Mouse (Mus musculus) cerebellum, postnatal 14 days (tissue): Measurements from ENCODE around the gene Cdc25b.
A peak's percentile ranks its signal among the peaks of the same experiment; 100 is the strongest.
"Not testable (repeated sequence)": the region's sequence is repeated elsewhere in the genome, so short reads cannot be mapped to it uniquely, and the experiment has no call there.

Experiments used
- DNase-seq, 2 experiments: peaks; one replicate each; pipeline ENCODE4 v3.0.0; 2021; ENCODE audit warnings: mixed read lengths in 2 of 2

Cdc25b gene

DNA sequence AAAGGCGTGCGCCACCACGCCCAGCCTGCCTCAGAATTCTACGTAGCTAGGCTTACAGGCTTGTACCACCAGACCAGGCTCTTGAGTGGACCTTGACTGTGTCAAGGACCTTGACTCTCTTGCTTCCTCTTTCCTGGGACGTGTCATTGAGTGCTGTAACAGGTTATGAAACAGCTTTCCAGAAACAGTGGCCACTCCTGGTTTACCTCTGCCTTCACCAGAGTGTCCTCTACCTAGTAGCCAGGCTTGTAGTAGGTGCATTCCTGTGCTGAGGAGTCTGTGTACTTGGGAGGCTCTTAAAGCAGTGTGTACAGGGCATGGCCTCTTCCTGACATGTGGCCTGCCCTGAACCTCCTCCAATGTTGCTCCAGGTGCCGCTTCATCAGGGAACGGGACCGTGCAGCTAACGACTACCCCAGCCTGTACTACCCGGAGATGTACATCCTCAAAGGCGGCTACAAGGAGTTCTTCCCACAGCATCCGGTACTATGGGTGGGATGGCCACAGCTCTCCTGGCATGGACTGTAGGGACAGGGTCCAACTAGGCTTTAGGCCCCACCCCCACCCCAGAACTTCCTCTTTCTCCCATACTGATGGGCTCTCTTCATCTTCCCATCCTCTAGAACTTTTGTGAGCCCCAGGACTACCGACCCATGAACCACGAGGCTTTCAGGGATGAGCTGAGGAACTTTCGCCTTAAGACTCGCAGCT is 10.0 kb downstream of the Cdc25b start:
- no peak for DNase-seq

DNA sequence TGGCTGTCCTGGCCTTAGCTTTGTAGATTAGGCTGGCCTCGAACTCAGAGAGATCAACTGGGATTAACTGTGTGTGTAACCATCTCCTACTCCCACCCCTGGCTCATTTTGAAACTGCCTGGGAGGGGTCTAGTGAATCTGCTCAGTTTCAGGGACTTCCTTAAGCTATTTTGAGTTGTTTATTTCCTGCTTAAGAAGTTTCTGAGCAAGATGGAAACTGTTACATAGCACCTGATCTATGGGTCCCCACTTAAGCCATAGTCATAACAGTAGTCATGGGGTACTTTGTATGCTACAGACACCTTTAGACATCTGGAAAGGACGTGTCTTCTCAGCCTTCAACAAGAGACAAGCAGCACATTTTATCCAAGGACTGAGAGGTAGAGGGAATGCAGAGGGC is 14.0 kb downstream of the Cdc25b start:
- DNase-seq = no peak

GRCm38 (mm10) chr2:131201262-131201661 is 14.5 kb downstream of the Cdc25b start:
- DNase-seq = peak in 1 of 2 experiments; percentile 47

DNA sequence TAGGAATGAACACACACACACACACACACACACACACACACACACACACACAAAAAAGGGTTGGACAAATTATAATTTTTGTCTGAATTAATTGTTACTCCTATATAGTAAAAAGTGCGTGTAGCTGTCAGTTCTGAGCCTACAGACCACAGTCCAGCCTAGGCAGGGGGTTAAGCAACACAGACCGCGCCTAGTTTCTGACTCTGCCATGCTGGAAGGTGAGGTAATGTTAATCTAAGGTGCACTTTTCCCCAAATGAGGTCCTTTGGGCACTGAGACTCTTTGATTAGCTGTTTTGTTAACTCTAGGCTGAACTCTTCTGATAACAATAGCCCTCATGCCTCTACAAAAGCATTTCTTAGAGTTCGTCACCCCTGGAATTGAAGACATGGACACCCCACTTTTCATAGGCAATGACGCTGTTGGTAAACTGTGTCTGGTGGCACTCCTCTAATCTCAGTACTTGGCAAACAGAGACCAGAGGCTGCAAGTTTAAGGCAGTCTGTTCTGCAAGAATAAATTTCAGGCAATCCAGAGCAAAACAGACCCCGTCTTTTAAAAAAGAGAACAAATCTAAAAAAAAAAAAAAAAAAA is 17.2 kb downstream of the Cdc25b start:
- no peak for DNase-seq

DNA sequence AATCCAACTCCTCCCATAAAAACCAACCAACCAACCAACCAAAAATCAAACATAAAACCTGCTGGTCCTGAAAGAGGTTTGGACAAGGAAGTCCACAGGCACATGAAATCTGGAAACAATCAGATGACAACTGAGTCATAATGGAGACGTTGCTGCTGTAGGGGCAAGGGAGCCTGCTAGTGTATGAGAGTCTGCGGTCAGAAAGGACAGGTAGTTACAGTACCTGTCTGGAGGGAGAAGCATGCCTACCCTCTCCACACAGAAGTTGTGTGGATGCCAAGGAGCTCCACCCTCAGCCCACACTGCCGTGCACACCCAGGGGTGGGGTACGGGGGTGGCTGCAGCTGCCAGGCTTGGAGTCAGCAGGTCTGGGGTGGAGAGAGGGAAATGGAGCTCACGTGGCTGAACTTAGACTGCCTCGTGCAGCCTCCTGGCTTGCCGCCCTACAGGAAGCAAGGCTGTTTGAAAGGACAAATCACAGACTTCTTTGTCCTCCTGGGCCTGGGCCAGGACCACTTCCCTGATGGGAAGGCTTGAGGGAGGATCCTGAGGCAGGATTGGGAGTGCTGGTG is 17.7 kb downstream of the Cdc25b start:
- DNase-seq = peak; percentile 48 to 83

DNA sequence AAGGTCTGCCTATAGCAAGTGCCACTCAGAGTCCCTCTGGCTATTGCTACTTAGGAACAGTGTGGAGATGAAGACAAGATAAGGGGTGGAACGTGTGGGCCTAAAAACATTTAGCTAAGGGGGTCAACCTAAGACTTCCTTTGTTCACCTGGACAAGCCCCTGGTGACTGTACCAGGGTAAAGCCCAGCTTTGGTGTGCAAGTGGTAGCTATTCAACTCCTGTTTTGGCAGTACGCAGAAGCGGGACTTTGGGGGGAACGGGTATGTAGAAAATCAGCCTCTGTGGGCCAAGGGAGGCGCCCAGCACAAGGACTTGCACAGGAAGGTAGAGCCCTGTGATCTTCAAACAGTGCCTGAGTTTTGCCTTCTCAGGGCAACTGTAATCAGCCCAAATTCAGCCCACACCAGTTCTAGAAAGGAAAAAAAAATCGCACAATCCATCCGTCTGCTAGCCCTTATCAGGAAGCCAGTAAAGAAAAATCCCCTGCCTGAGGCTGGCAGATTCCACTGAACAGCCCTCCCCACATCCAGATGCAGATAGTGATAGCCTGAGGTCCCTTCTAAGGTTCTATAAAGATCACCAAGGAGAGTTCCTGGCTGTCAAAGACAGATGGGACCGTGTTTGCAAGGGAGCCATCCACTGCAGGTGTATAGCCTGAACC is 18.9 kb downstream of the Cdc25b start:
- DNase-seq = no peak

DNA sequence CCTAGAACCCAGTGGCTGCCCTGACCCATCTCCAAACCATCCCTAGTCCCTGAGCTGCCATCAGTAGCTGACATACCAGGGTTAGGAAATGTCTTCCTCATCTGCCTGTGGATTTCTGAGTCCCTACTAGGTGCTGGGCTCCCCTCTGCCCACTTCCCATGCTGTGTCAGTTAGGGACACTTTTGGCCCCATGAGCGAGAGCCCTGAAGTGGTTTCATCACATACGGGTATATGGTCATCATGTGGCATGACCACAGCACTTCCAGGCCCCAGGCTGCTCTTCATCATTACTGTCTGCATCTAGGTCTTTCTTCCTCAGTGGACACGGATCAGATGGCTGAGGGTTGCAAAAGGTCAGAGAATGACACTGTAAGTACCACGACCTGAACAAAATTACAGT is 20.0 kb downstream of the Cdc25b start, which contains the start of gene Ap5s1:
Gene Ap5s1 (plus strand): TSS at position 301 of the 400 bp plus-strand sequence.
- DNase-seq = no peak

- DNase-seq = no peak
These were observed 21.6 kb downstream of the Cdc25b start for GRCm38 (mm10) chr2:131208356-131208755.

DNA sequence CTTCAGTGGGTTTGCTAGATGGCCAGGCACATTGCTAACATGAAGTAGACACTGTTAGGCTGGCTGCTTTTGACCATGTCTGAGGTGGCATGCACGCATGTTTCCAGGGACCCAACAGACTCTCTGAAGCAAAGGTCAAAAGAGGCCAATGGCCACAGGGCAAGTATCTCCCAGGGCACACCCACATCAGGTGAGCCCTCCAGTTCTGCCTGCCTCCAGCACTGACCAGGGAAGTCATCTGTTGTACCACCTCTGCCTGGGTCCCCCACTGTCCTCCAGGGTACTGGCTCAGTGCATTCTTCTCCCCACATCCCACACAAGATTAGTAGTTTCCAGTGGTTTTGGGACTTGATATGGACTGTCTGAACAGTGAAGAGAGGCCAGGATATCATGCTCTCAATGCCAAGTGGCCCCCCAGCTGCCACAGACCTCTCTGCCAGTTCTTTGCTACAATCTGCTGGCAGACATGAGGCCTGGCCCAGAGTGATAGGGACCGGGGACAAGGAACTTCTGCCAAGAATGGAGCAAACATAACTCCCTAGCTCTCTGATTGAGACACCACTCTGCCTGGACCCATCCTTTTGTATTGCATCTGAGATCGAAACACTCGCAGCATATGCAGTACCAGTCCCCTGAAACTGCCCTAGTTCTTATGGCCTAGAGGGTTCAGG is 22.5 kb downstream of the Cdc25b start:
- DNase-seq = peak in 1 of 2 experiments; percentile 34

DNA sequence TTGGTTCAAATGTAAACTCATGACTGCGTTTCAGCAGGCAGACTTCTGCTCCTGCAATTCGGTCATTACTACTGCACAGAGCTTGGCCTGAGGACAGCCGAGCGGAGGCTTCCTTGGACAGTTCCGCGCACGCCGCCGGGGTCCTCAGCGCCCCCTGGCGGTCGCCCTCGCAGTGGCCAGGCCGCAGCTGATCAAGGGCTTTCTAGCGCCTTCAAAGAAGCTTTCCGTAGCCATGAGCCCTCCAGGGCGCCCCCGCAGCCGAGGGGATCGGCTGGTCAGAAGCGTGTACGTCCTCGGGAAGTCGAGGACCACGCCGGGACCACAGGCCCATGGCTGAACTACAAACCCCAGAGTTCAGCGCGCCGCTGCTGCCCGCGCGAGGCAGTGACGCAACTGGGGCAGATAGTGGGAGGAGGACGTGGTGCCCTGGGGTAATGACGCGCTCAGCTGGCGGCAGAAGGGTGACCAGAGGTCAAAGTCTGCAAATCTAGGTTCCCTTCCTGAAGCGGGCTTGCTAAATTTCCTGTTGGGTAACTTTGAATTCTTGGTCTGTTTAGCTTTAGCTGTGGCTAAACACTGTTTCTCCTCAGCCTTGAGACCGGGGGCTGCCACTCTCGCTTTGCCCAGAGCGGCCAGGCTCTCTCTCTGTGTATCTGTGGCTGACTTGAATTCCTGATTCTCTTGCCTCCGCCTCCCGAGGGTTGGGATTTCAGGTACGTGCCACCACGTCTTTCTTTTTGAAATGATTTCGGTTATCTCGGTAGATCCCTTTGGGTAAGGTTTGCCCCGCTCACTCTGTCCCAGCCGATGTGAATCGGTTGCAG is 23.4 kb downstream of the Cdc25b start:
- DNase-seq = peak; percentile 95 to 98

- DNase-seq = peak; percentile 49 to 53
These were observed 24.4 kb downstream of the Cdc25b start for GRCm38 (mm10) chr2:131211026-131211615.

DNA sequence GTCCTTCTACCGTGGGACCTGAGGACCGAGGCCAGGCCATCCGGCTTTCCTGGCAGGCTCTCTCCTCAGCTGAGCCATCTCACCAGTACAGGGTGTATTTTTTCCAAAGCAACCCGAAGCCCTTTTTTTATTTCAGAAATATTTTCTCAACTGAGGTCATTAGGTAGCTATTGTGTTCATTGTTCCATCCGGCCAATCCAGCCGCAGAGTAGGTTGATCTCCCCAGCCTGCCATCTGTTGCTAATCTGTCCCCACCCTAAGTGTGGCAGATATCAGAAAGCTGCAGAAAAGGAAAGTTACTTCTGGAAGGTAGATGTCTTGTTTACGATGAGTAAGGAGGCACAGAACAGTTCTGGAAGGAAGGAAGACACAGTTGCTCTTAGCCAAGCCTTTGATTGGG is 27.0 kb downstream of the Cdc25b start:
- DNase-seq = no peak

DNA sequence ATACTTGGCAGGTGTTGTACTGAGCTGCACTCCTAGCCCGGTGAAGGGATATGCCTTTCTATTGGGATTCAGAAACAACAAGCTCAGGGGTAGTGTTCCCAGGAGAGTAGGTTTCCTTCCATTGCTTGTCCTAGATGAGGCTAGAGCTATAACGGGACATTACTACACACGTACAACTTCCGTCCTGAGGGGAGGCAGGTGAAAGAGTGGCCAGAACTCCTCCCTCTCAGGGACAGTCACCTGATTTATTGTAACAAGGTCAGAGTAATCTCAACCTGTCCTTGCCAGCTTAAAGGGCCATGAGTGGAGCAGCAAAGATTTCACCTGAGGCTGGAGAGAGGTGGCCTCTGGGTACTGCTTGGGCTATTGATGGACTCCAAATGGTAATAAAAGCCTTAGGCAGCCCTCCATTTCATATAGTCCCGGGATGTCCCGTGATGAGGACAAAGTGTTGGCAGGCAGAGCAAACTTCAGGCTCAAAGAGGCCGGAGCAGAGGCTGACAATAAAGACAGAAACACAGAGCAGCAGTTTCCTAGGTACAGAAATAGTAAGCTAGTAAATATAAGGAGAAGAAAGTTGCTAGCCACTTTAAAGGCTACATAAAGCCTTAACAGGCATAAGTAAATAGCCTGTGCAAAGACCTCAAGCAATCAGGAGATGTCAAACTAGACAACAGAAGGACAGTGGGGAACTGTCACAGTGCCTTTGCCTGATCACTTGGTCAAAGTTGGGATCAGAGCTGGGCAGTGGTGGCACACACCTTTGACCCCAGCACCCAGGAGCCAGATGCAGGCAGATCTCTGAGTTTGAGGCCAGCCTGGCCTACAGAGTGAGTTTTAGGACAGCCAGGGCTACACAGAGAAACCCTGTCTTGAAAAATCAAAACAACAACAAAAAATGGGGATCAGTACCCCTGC is 29.5 kb downstream of the Cdc25b start:
- DNase-seq = no peak

DNA sequence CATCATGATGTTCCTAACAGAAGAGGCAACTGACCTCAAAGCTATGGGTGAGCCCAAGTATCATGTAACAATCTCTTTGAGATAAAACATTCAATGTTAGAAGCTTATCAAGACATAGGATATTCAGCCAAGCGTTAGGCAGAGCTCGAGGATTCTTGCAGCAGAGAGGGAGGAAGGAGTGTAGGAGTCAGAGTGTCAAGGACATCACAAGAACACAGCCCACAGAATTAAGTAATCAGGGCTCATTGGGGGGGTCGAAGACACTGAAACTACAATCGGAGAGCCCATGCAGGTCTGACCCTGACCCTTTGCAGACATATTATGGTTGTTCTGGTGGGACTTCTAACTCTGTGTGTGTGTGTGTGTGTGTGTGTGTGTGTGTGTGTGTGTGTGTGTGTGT is 33.3 kb downstream of the Cdc25b start:
- no peak for DNase-seq

DNA sequence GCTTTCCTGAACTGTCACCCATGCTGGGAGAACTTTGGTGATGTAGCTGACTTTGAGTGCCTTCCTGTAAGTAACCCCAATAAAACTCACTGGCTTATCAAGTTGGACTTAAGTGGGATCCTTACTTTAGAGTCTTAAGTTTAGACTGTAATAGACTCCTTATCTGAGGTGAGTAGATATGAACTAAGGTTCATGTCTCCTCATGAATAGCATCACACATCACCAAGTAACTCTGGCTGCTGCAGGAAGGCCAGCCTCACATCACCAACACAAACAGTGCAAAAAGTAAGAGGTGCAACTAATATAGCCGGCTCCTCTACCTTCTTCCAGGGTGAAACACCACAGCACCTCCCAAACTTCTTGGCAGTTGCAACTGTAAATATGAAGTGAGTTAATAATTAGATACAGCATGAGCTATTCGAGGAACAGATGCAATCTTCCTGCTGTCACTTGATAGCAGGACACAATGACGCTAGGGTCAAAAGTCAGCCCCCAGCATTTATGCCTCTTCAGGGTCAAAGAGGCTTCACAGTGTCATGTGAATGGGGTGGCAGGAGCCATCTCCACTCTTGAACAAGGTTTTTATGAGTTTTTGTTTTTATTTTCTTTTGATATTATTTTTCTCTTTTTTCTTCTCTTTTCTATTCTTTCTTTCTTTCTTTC is 35.2 kb downstream of the Cdc25b start:
- DNase-seq = no peak

DNA sequence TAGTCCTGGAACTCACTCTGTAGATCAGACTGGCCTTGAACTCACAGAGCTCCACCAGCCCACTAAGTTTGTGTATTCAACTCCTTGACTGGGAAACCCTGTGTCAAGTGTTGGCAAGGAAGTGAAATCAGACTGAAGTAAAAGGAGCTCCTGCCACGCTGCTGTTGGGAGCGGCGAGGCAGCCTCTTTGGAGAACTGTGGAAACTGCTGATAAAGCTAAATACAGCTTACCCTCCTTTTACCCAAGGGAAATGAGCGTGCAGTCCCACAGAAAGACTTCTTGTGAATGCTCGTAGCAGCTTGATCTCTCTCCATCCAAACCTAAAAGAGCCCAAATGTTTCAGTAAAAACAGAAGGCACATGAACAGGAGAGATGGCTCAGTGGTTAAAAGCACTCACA is 35.8 kb downstream of the Cdc25b start:
- DNase-seq = no peak

- DNase-seq = no peak
These were observed 36.8 kb downstream of the Cdc25b start for GRCm38 (mm10) chr2:131223569-131223968.

- DNase-seq = no peak
These were observed 38.4 kb downstream of the Cdc25b start for GRCm38 (mm10) chr2:131225178-131225577.

DNA sequence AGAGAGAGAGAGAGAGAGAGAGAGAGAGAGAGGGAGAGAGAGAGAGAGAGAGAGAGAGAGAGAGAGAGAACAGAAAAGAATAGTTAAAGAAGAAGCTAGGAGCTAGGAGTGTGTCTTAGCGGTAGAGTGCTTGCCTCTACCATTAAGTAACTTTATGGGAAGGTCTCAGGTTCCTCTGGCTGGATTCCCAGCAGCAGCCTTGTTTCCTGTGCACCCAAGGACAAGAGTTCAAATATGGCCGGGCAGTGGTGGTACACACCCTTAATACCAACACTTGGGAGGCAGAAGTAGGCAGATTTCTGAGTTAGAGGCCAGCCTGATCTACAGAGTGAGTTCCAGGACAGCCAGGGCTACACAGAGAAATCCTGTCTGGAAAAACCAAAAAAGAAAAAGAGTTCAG is 39.9 kb downstream of the Cdc25b start:
- not testable (repeated sequence) for DNase-seq

DNA sequence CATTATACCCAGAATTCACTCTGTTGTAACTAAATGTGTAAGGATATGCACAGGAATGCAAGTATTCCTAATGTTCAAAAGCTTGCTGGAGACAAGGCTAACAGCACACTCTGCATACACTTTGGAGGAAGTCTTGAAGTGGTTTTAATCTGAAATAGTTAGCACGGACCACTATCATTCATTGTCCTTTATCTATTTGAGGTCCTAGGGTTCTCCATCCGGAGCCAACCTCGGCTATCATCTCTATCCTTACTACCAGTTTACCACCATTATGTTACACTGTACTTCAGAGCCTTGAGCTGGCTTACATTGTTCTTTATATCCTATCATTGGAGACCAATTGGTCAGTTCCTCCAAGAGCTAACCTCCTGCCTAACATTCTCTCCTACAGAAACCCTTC is 40.5 kb downstream of the Cdc25b start:
- DNase-seq = no peak
